Mouse (Mus musculus) natural killer cell, adult 2 months (primary cell): ENCODE measurements around the gene Upf3b.
"Not testable (repeated sequence)": the region's sequence is repeated elsewhere in the genome, so short reads cannot be mapped to it uniquely, and the experiment has no call there.

ENCODE experiments used
- DNase-seq, 2 experiments: peaks; one replicate each; pipeline ENCODE4 v3.0.0; 2022; ENCODE audit warnings: low spot score in 2 of 2

Upf3b gene

GRCm38 (mm10) chrX:37110193-37110880 is at the start of gene Upf3b:
TSS of gene Upf3b (minus strand) at chrX:37110322.
- DNase-seq, result peak; percentile 91 to 93

DNA sequence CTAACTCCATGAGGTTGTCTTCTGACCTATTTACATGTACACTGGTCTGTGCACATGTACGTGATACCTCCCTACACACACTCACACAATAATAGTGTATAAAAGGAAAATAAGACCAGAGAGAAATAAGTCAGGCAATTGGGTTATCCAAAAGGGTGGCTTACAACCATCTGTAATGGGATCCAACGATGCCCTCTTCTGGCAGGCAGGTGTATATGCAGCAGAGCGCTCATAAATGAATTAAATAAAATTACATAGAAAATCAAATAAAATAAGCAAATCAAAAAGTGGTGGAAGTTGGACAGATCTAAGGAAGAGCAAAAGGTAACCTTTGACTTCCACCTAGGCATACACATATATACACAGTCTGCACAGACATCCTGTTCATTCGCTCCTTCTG is 47.7 kb upstream of the Upf3b start:
- DNase-seq, result peak in 1 of 2 experiments; percentile 4

DNA sequence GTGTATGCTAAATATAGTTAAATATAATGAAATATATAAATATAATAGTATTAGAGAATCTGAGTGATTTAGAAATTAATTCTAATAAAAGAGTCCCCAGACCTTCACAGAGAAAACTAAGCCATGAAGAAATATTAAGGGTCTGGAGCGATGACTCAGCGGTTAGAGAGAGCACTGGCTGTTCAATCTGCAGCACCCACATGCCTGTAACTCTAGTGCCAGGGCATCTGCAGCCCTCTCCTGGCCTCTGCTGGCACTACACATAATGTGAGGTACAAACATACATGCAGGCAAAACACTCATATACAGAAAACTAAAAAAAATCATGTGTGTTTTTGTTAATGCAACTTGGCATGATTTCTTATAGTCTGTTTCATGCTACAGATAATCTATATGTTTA is 34.8 kb upstream of the Upf3b start:
- peak in 1 of 2 experiments; percentile 21 for DNase-seq

GRCm38 (mm10) chrX:37144498-37144897 is 34.4 kb upstream of the Upf3b start:
- DNase-seq, result not testable (repeated sequence)

DNA sequence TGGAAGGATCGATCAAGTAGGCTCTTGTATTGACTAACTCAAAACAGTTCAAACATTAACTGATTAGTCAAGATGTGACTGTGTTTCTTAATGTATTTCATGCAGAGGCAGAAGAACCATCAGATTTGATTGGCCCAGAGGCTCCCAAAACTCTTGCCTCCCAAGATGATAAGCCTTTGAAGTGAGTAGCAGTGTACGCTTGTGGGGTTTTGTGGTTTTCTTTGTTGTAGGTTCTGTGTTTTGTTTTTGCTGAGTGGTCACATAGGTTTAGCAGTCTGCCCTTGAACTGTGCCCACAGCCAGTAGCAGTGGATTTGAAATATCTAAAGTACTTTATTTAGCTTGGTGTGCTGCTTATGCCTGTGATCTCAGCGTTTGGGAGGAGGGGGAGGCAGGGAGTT is 31.6 kb upstream of the Upf3b start:
- DNase-seq, result no peak

DNA sequence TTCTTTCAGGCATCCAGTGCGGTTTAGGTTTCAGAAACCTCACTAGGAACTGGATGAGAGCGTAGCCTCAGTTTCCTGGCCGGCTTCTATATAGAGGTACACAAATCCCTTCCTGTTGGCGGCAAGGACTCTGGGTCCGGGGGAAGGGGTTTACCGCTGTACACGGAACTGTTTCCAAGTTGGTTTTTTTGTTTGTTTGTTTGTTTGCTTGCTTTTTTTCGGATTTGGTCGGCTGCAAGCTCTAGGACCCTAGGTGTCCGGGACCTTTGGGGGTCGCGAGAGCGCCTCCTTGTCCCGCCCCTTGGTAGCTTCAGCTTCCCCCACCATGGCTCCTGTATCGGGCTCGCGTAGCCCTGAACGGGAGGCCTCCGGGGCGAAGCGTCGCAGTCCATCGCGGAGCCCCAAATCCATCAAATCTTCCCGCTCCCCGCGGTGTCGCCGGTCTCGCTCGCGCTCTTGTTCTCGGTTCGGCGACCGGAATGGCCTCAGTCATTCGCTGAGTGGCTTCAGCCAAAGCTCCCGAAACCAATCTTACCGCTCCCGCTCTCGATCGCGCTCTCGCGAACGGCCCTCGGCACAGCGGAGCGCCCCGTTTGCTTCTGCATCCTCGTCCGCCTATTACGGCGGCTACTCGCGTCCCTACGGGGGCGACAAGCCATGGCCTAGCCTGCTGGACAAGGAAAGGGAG is 16.7 kb upstream of the Upf3b start, which contains the start of gene Nkap:
TSS of gene Nkap (plus strand) at position 125 of the 688 bp plus-strand sequence.
- peak; percentile 61 to 72 for DNase-seq

- no peak for DNase-seq
These were observed 15.4 kb upstream of the Upf3b start for GRCm38 (mm10) chrX:37125511-37125910.

DNA sequence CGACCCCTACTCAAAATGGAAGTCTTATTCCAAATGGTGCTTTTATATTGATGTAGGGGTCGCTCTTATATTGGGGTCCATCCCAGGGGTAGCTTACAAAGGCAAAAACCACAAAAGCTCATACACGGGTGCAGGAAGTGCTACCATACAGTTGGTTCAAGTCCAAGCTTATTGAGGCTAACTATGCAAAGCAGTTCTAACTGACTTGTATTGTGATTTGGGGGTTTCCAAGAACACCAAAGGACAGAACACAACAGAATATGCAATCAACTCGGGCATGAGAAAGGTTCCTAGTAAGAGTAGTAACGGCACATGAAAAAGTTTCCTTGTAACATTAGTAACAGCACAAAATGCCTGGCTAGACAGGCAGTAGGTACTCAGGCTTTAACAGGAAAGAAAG is 10.1 kb upstream of the Upf3b start:
- DNase-seq, result no peak

GRCm38 (mm10) chrX:37119585-37119984 is 9.5 kb upstream of the Upf3b start:
- DNase-seq, result no peak

- DNase-seq, result no peak
These were observed 7.0 kb upstream of the Upf3b start for GRCm38 (mm10) chrX:37117085-37117484.

- DNase-seq, result no peak
These were observed 715 bp upstream of the Upf3b start for GRCm38 (mm10) chrX:37110881-37111193.

DNA sequence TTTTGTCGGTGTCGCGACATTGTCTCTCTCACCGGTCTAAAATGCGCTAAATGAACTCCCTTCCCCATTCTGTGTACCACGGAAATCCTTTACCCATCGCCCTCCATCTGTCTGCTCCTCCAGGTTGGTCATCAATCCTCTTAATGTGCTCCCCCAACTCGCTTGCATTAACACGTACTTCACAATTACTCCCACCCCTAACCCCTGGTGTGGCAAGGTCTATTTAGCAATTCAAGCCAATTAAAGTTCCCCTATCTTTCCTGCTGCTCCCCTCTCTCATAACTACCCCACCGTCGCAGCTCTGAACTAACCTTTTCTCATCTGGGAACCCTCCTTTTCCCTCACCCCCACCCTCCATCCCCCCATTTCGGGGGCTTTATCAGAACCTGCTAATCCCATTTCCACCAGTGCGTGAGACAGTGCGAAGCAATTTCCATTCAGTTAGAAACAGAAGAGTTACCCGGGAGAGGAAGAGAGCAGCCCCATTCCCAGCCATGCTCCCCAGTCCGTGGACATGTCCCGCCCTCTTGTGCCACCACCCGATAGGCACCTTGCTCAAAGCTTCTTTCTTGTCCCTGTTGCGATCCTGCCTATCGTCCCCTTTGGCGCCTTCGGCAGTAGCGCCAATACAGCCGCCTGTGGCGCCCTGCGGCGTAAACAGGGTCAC is 463 bp downstream of the Upf3b start:
- no peak for DNase-seq

DNA sequence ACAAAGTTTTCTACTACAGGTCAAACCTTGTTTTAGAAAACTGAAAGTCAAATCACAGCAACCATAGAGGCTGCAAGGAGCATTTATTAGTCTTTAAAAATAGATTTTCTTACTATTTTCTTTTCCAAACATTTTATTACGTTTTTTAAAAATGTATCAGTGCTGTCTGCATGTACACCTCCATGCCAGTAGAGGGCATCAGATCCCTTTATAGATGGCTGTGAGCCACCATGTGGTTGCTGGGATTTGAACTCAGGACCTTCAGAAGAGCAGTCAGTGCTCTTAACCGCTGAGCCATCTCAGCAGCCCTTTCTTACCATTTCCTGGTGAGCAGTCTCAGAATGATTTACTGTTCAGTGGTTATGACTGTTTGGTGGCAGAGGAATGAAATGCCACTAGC is 6.3 kb downstream of the Upf3b start:
- no peak for DNase-seq

DNA sequence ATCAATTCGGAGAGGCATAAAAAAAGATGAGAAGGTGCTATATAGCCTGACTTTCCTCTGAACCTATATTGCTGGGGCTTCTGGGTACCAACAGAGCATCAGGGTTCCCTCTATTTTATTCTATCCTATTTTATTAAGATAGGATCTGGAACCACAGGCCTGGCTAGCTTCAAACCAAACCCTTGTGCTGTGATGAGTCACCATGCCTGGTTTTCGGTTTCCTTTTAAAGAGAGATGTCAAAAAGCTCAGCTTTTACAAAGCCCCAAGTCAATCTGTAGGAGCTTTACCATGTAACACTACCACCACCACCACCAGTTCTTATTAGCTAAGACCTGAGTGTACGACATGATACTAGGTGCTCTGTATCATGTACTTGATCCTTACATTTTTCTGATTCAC is 11.4 kb downstream of the Upf3b start:
- DNase-seq, result no peak

DNA sequence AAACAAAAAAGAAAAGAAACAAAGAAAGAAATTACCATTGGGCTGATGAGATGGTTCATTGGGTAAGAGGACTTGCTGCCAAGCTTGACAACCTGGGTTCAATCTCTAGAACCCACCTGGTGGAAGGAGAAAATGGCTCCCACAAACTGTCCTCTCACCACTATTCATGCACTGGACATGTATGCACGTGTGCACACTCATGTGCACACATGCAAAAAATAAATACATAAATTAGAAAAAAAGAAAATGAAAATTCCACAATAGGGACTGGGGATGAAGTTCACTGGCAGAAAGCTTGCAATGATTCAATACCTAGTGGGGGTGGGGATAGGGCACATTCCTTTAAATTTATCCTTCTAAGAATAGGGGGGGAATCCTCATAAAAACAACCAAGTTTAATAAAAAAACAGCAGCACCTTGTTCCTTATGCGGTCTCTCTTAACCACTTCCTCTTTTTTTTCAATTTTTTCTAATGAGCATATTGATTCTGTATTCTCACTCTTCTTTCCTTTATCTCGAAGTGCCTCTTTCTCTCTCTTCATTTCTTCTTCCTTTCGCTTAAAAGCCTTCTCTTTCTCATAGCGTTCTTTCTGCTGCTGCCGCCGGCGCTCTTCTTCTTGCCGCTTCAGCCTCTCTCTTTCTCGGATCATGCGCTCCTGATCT is 14.9 kb downstream of the Upf3b start:
- DNase-seq, result no peak

DNA sequence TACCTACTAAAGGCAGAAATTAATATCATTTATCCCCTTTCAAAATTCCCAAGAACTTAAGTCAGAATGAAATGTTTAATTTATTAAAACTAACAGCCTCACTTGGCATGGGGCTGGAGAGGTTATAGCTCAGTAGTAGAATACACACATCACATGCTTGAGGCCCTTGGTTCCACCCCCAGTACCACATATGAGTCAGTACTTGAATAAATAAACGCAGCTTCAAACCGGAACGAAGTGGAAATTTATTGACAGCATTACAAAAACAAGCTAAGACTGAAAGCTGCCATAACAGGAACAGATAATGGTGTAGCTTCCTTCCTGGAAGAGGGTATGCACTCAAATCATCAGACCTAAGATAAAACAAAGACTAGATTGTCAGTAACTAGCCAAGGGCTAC is 18.7 kb downstream of the Upf3b start:
- no peak for DNase-seq

DNA sequence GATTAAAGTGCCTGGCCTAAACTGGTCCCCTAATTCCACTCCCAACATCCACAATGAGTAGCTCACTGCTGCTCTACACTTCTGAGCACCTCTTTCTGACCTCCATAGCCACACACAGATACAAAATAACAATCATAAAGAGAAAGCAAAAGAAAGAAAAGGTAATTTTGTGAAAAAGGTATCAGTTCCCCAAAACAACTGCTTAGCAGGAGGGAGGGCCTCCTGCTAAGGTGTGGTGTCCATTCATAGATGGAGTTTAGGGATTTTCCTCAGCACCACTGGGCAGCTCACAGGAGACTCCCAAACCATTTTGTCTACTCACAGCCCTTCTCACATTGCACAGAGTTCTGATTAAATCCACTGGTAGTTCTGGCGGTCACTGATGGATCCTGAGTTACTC is 21.3 kb downstream of the Upf3b start:
- no peak for DNase-seq

GRCm38 (mm10) chrX:37085665-37086064 is 24.5 kb downstream of the Upf3b start:
- DNase-seq, result no peak

- DNase-seq, result peak; percentile 88 to 90
These were observed 25.0 kb downstream of the Upf3b start, which contains the start of gene Rpl39 for GRCm38 (mm10) chrX:37084927-37085660. TSS of gene Rpl39 (minus strand) at chrX:37085402.

- DNase-seq, result peak; percentile 8 to 17
These were observed 25.7 kb downstream of the Upf3b start for GRCm38 (mm10) chrX:37084318-37084926.

GRCm38 (mm10) chrX:37081194-37081593 is 28.9 kb downstream of the Upf3b start:
- DNase-seq, result no peak
